Mouse (Mus musculus) layer of hippocampus, postnatal 36 days (tissue): ENCODE results near the gene Vmn1r91. TPM values are rescaled to one million over a fixed set of nuclear protein-coding genes. Genes with fewer than 3 reads are reported as not detected.
"Not testable (repeated sequence)": the region's sequence is repeated elsewhere in the genome, so short reads cannot be mapped to it uniquely, and the experiment has no call there.

Experiments used
- DNase-seq, 2 experiments: peaks; one replicate each; pipeline ENCODE4 v3.0.0; 2022
- total RNA-seq, 2 experiments: library from RNA; stranded (reverse); gene quantifications; 2 replicates each; pipeline ENCODE4 v1.2.3; 2021

Gene Vmn1r91
- total RNA-seq, result not detected

DNA sequence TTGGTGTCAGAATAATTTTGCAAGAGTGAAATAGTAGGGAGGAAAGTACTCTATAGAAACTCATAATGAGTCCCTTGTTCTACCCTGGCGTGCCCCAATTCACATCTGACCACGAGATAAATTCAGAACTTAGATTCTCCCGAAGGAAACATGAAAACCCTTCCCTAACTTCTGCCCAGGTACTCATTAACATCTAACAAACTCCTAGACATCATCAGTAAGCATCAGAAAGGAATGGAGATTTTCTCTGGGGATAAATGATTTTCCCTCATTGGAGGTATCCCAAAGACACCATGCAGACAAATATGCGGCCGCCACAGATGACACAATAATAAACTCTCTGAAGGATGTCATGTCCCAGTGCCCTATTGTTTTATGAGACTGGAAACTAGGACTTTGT is at the start of gene Vmn1r91:
Gene Vmn1r91, plus strand, starts transcription at position 301 of the 400 bp plus-strand sequence.
- not testable (repeated sequence) for DNase-seq

DNA sequence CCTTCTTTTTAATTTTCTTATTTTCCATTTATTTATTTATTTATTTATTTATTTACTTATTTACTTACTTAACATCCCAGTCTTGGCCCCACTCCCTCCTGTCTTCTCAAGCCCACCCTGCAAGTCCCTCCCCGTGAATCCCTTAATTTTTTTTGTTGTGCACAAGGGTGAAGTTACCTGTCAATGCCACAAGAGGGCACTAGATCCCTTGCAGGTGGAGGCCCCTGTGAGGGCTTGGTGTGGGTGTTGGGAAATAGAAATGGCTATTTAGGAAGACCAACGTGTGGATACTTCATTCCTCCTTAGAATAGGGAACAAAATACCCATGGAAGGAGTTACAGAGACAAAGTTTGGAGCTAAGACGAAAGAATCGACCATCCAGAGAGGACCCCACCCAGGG is 35.4 kb upstream of the Vmn1r91 start:
- DNase-seq, result not testable (repeated sequence)

DNA sequence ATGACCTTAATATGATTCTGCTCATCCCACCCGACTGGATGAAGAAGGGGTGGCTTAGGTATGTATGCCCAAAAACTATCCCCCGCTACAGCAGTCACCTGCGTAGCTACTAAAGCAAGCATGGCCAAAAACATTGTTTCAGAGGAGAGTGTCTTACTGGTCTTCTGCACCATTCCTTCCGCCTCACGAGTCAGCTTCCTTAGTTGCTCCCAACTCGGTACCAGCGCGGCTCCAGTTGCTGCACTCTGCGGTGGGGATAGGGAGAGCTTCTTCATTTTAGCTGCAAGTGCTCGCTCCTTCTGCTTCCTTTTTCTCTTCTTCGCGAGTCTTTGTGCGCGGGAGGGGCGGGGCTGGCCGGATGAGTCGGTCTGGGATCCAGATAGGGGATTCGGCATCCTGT is 21.4 kb upstream of the Vmn1r91 start:
- DNase-seq, result not testable (repeated sequence)

DNA sequence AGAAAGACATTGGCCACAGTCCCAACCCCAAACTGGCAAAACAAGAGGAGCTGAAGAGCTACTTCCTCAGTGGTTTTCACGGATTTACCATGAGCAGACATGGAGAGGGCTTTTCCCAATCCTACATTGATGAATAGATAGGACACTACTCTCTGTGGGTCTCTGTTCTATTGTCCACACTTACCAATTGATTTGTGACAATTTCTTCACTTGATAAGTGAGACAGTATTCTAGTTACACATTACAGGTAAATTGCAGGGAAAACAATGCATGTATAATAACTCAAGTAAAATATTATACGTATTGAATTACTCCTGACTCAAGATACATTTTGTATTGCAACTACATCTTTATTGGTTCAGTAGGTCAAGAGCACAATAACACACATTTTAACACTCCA is 23.0 kb downstream of the Vmn1r91 start, which contains the start of gene Gm16442:
Gene Gm16442, minus strand, starts transcription at position 101 of the 400 bp plus-strand sequence.
- DNase-seq, result not testable (repeated sequence)

DNA sequence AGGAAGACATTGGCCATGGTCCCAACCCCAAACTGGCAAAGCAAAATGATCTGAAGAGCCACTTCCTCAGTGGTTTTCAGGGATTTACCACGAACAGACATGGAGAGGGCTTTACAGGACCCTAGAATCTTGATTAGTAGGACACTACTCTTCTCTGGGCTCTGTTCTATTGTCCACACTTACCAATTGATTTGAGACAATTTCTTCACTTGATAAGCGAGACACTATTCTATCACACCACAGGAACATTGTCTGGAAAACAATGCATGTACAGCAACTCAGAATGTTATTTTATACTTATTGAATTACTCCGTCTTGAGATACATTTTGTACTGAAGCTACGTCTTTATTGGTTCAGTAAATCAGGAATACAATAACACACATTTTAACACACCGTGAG is 39.5 kb downstream of the Vmn1r91 start, which contains the start of gene Vmn1r93:
Gene Vmn1r93, minus strand, starts transcription at position 101 of the 400 bp plus-strand sequence.
- not testable (repeated sequence) for DNase-seq

Other genes with a start within 250 kb of the Vmn1r91 start
- gene Gm19345, start 247.7 kb upstream of the Vmn1r91 start, total RNA-seq, result 1 to 10 TPM; 1.2 to 1.9 TPM
- gene Ceacam16, start 238.4 kb upstream of the Vmn1r91 start, total RNA-seq, result not detected
- not detected for gene Ceacam19, start 211.7 kb upstream of the Vmn1r91 start, total RNA-seq
- 10 to 100 TPM; 11.5 to 14.9 TPM for gene Pvr, start 178.5 kb upstream of the Vmn1r91 start, total RNA-seq
- not detected for gene Igsf23, start 148.9 kb upstream of the Vmn1r91 start, total RNA-seq
- not detected for gene Ceacam20, start 134.3 kb upstream of the Vmn1r91 start, total RNA-seq
- not detected for gene Nlrp9b, start 108.2 kb upstream of the Vmn1r91 start, total RNA-seq
- gene Gm16442, start 22.9 kb downstream of the Vmn1r91 start, total RNA-seq, result not detected
- gene Vmn1r93, start 39.4 kb downstream of the Vmn1r91 start, total RNA-seq, result not detected
- gene Vmn1r94, start 68.7 kb downstream of the Vmn1r91 start, total RNA-seq, result not detected
- gene Vmn1r95, start 94.0 kb downstream of the Vmn1r91 start, total RNA-seq, result not detected
- not detected for gene Gm6164, start 105.9 kb downstream of the Vmn1r91 start, total RNA-seq
- gene Gm4498, start 134.1 kb downstream of the Vmn1r91 start, total RNA-seq, result not detected
- gene Gm5890, start 163.2 kb downstream of the Vmn1r91 start, total RNA-seq, result not detected
- not detected for gene Gm4133, start 234.4 kb downstream of the Vmn1r91 start, total RNA-seq